Mouse (Mus musculus) lung, postnatal 36 days (tissue): ENCODE data around the gene Rnaset2a.
"Not testable (repeated sequence)": the region's sequence is repeated elsewhere in the genome, so short reads cannot be mapped to it uniquely, and the experiment has no call there.

Source experiments
- DNase-seq: peaks from one replicate; pipeline ENCODE4 v3.0.0; 2022; ENCODE audit warnings: mixed read lengths

Rnaset2a gene

DNA sequence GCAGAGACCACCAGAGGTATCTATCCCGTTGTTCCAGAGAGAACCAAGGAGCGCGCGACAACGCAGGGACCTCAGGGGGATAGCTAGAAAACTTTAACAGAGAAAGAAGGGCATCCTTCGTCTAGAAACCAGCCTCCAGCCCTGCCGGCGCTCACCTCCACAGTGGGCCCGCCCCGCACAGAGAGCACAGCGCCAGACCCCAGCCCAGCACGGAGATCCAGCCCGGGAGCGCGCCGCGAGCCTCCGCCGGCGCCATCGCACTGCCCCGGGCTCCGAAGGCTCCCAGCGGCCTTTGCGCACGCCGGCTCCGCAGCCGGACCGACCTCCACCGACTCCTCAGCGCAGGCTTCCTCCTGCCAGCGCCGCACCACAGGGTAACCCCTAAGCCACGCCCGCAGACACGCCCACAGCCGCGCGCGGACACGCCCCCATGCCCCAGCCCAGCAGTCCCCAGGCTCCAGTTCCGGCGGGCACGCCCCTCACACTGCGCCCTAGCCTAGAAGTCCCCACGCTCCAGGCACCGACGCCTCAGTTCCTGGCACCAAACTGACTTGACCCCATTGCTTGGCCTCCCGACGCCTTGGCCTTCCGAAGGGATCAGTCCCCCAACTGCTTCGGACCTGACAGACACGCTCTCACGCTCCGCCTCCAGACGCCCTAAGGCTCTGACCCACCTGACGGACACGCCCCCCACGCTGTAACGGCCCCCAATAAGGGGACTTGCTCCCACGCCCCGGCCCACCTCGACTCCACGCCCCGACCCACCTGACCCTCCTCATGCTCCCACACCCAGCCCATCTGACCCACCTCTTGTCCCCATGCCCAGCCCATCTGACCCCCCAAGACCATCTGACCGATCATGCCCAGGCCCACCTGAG, at the start of gene Rnaset2a, which contains the start of gene Gm49673:
Gene Rnaset2a (minus strand): TSS at position 659 of the 878 bp plus-strand sequence.
Gene Gm49673 (minus strand): TSS at position 350 of the 878 bp plus-strand sequence.
- peak; percentile 58 for DNase-seq

GRCm38 (mm10) chr17:8197652-8198051, 49.8 kb upstream of the Rnaset2a start:
- DNase-seq, result peak; percentile 53

GRCm38 (mm10) chr17:8195685-8196376, 47.9 kb upstream of the Rnaset2a start:
- DNase-seq, result peak; percentile 23

DNA sequence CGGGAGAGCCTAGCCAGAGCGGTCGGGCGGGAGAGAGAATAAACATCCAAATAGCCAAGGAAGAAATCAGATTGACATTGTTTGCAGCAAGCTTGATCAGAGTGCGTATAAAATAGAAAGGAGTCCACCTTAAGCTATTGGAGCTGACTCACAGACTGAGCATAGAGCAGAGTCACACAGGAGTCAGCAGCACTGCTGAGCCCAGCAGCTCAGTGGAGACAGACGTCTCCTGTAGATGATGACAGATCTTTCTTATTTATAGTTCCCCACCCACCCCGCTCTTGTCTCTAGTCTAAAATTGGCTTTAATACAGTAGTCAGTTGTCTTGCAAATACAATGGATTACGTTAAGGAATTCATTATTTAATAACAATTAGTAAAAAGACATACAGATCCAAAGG, 45.8 kb upstream of the Rnaset2a start:
- no peak for DNase-seq

DNA sequence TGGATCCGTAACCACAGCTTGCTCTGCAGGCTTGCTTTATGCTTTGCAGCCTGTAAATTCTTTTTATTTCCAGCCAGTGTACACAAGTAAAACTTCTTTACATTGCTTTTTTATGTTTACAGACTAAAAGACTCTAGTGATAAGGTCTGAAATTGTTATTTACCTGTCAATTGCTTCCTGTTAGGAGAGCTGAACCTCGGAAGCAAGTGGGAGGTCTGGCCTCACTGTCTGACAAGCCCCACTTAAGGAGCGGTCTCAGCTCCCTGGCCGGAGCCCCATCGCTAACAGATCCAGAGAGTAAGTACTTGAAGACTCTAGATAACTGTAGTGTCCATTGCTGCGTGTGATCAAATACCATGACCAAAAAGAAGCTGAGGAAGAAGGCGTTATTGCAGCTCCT, 36.3 kb upstream of the Rnaset2a start:
- no peak for DNase-seq

DNA sequence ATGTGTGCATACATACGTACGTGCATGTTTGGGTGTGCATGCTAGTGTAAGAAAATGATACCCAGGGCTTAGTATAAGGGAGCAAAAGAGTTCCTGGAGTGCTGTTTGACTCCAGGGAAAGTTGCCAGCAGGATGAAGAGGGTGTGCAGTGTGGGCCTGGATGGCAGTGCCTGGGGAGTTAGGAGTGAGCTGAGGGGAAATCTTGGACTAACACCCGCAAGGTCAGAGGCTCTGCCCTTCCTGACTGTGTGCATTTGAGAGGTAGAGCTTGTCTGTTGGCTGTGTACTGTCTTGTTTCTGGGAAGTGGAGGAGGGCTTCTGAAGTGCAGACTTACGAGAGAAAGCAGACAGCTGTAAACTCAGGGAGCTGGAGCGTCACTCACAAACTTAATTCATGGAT, 35.9 kb upstream of the Rnaset2a start:
- no peak for DNase-seq

DNA sequence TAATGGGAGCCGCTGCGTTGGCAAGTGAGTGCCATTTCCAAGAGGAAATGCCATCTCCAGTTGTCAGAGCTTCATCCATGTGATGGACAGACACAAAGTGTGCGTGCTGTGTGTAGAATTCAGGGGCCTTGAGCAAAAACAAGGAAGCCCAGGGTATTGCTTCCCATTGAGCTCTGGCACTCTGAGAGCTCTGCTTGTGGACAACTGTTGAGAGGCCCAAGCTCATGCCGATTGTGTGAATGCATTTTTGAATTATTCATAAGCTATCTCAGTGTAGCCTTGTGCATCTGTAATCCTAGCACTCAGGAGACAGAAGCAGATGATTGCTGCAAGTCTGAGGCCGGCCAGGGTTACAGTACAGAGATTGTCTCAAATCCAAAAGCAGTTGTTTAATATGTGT, 29.2 kb upstream of the Rnaset2a start:
- DNase-seq, result no peak

- DNase-seq, result no peak
Observed at GRCm38 (mm10) chr17:8171081-8171480, 23.2 kb upstream of the Rnaset2a start.

DNA sequence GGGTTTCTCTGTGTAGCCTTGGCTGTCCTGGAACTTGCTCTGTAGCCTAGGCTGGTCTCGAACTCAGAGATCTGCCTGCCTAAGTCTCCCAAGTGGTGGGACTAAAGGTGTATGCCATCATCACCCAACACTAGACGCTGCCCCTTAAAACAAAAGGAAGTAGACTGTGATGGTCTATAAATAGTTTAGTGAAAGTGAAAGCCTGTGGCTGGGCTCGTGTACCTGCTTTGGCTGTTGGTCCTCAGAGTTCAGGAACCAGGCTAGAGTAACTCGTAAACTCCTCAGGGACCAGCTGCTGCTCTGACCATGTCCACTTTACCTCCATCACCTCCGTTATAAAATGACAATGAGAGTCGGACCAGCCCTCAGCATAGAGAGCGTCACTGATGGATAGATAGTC, 22.4 kb upstream of the Rnaset2a start:
- DNase-seq, result no peak

GRCm38 (mm10) chr17:8167436-8167835, 19.5 kb upstream of the Rnaset2a start:
- DNase-seq, result peak; percentile 5

GRCm38 (mm10) chr17:8166454-8166853, 18.6 kb upstream of the Rnaset2a start:
- DNase-seq, result not testable (repeated sequence)

DNA sequence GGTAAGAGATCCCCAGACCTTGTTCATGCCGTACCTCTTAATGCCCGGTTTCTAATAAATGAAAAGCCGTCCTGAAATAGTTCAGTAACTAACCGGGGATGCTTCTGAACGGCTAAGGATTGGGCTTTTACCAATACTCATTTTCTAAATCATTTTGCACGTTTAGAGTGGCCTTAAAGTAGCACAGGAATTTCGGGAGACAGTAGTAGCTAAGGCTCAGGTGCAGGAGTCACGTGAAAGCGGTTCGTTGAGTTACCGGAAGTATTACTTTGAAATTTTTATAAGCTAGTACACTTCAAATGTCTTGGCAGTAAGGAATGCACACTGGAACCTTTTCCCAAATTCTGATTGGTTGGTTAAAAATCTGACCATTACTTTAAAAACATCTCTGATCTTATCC, 18.1 kb upstream of the Rnaset2a start:
- DNase-seq, result peak; percentile 8

- peak; percentile 6 for DNase-seq
Observed at GRCm38 (mm10) chr17:8165608-8165945, 17.7 kb upstream of the Rnaset2a start.

DNA sequence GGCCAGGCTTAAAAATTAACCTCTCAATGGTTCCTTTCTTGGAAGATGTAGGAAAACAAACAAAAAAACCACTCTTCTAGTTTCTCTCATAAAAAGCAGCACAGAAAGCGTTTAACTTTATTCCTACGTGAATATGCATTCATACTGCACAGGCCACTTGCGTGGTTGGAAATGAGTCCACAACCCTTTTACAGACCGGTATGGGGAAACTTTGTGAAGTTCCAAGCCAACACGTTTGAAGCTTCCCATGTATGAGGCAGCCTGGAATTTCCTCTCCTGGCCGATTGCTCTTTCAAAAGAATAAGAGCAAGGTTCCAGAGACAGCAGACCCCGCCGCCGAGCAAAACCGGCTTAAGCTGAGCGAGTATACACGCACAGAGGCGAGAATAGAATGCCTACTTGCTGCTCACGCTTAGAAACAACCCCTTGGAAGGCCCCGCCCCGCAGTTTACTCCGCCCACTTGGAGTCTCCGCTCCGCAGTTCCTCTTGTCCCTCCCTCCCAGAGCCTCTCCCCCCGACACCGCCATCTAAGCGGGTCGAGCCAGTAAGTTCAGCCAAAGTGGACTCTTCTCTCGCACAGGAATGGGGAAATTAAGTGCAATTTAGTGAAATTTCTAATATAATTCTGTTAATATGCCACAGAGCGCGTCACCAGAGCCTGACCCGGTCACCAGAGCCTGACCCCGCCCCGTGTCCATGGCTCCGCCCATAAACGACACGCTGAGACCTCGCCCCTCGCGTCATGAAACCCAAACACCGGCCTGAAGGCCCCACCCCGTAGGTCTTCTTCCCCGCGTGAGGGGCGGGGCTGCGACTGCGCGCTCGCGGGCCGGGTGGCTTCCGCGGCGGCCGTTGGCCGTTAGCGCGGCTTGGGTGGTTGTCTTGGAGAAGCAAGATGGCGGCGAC, 17.1 kb upstream of the Rnaset2a start, which contains the start of gene Fgfr1op:
Gene Fgfr1op (plus strand): TSS at position 801 of the 907 bp plus-strand sequence.
- DNase-seq, result peak; percentile 53

DNA sequence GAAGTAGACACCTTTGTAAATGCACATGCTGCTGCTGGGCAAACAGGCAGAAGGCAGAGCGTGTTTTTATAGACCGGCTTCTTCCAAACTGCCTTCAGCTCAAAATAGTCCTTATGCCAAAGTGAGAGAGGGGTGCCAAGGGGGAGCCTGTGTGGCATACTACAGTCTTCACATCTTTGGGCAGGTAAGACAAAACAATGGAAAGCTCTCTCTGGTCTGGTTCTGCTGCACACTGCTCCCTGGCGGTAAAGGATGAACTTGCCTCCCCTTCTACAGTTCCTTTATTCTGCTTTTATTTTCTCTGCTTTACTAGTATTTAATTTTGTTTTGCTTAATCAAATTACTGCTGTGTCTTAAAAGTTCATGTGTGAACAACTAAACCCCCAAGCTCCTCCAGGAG, 13.1 kb upstream of the Rnaset2a start:
- DNase-seq, result peak; percentile 79

DNA sequence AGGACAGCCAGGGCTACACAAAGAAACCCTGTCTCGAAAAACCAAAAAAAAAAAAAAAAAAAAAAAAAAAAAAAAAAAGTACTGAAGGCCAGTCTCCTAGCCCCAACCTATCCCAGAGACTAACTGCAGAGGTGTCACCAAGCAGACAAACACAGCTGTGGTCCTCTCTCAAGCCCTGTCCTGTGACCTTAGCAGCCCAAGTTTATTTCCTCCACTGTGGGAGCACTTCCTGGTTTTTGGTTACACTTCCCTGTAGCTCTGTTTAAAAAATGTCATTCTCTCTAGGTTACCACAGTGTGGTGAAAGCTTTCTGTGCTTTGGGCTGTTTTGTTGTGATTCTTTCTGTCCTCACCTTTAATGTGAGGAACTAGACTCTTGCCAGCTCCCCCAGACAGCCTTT, 10.7 kb upstream of the Rnaset2a start:
- not testable (repeated sequence) for DNase-seq

- not testable (repeated sequence) for DNase-seq
Observed at GRCm38 (mm10) chr17:8155982-8156381, 8.1 kb upstream of the Rnaset2a start.

GRCm38 (mm10) chr17:8155010-8155409, 7.1 kb upstream of the Rnaset2a start:
- not testable (repeated sequence) for DNase-seq

DNA sequence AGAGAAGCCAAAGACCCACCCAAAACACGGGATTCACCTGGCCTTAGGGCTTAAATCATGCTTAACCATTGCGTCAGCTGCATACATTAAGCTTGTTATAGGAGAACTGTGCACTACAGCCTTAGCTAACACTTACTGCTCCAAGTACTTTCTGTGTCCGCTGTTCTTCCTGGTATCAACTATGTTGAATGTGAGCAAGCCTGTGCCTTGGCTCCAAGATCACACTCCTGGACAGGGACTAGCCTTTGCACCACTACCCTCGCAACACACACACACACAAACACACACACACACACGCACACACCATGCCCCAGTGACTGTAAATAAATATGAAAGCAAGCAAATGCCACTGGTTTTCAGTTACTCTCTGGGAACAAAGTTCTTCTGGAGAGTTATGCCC, 966 bp downstream of the Rnaset2a start:
- DNase-seq, result not testable (repeated sequence)

- peak; percentile 81 for DNase-seq
Observed at GRCm38 (mm10) chr17:8143802-8144673, 3.9 kb downstream of the Rnaset2a start.

DNA sequence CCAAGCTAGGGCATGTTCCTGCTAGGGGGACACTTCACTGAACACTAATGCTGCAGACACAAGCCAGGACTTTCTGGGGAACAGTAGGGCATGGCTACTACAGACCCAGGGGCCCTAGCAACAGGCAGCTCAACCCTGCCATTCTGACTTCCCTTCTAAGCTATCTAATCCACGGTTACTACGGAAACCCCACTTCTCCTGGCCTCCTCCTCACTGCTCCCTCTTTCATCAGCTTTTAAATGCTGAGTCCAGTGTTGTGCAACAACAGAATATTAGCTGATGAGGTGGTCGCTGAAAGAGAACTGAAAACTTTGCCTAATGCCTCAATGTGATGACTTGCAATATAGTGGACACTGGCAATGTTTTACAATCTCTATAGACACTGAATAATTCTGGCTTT, 7.7 kb downstream of the Rnaset2a start:
- DNase-seq, result peak; percentile 24

DNA sequence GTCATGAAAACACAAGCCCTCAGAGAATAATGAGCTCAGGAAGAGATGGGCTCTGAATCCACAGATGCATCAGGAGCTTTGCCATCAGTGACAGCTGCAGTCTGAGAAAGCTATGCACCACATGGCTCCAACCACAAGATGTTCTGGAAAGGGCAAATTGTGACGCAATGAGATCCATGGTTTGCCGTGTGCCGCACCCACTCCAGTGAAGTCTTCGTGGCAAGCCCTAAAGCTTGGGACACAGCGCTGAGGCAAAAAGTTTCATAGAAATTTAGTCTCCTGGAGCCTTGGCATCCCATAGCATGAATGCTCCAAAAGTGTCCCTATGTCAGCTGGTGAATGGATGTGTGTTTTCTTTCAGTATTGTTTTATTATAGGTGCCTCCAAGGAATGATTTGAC, 9.8 kb downstream of the Rnaset2a start:
- DNase-seq, result not testable (repeated sequence)
